Mouse (Mus musculus): Measurements from ENCODE around the gene Desi1. TPM values are rescaled to one million over a fixed set of nuclear protein-coding genes. Genes with fewer than 3 reads are reported as not detected.

Gene Desi1
- polyA plus RNA-seq, 1 experiment from 2014 or later = 23.8 TPM

DNA sequence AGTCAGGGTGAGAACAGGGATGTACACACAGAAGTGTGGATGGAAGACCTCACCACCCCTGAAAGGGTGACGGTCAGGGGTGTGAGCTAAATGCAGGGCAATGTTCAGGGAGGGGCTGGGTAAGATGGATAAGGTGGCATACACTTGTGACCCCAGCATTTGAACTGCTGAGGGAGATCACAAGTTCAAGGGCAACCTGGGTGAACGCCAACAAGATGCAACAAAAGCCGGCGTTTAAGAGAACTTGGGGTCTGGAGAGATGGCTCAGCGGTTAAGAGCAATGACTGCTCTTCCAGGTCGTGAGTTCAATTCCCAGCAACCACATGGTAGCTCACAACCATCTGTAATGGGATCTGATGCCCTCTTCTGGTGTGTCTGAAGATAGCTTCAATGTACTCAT lies 78.9 kb downstream of the Desi1 start:
- H3K9ac ChIP-seq (ENCODE audit: low read depth, low read length) = no peak overlapping the region
- 0 out of 2 replicates have a peak, but pooled peaks cover 1% of the 10 kb centered on the region for H3K4me1 ChIP-seq (ENCODE audit: control insufficient read depth, insufficient read depth, low read length)
- no peak for ATAC-seq (replicated peaks; ENCODE audit: insufficient number of reproducible peaks, low FRiP score, low TSS enrichment)
- 88% methylated on average over 6 of the region's 6 CpGs for WGBS (ENCODE audit: insufficient replicate concordance)
- H3K27ac ChIP-seq (ENCODE audit: low read depth, low read length) = no peak overlapping the region
- peaks cover 4% of the 10 kb centered on the region; the same call in 1 of the 2 replicates for H3K36me3 ChIP-seq (ENCODE audit: control insufficient read depth, insufficient read depth, low read length)
- no peaks in the 10 kb centered on the region for H3K27me3 ChIP-seq (ENCODE audit: control insufficient read depth, insufficient read depth, low read length)
- no peak overlapping the region for H3K4me3 ChIP-seq (ENCODE audit: low read depth, low read length)
- H3K4me2 ChIP-seq = no peak overlapping the region
- no peaks in the 10 kb centered on the region for H3K9me3 ChIP-seq (replicated peaks; ENCODE audit: control insufficient read depth, low read length)

DNA sequence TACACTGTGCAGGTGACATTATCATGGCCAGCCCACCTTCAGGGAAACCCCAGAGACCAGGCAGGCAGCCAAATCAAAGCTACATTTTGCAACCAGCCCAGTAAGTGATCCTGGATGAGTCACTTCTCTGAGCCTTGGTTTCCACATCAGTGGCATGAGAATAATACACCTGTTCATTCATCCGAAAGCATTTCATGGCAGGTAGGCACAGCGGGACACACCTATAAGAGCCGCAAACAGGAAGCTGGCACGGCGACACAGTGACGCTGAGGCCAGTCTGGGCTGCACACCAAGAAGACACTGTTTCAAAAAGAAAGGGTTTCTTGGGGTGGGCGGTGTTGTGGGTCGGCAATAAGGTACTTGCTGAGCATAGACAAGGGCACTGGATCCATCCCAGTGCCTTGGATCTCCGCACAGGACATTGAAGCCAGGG lies 79.5 kb downstream of the Desi1 start:
- no peaks in the 10 kb centered on the region for H3K4me1 ChIP-seq (ENCODE audit: control insufficient read depth, insufficient read depth, low read length)
- H3K4me2 ChIP-seq = no peak overlapping the region
- H3K9me3 ChIP-seq (replicated peaks; ENCODE audit: control insufficient read depth, low read length) = no peaks in the 10 kb centered on the region
- no peak overlapping the region for H3K27ac ChIP-seq (ENCODE audit: low read depth, low read length)
- 95% methylated on average over 9 of the region's 9 CpGs for WGBS (ENCODE audit: insufficient replicate concordance)
- H3K4me3 ChIP-seq (ENCODE audit: low read depth, low read length) = no peak overlapping the region
- peaks cover 4% of the 10 kb centered on the region; the same call in 1 of the 2 replicates for H3K36me3 ChIP-seq (ENCODE audit: control insufficient read depth, insufficient read depth, low read length)
- no peak overlapping the region for H3K9ac ChIP-seq (ENCODE audit: low read depth, low read length)
- no peak for ATAC-seq (replicated peaks; ENCODE audit: insufficient number of reproducible peaks, low FRiP score, low TSS enrichment)
- H3K27me3 ChIP-seq (ENCODE audit: control insufficient read depth, insufficient read depth, low read length) = no peaks in the 10 kb centered on the region

DNA sequence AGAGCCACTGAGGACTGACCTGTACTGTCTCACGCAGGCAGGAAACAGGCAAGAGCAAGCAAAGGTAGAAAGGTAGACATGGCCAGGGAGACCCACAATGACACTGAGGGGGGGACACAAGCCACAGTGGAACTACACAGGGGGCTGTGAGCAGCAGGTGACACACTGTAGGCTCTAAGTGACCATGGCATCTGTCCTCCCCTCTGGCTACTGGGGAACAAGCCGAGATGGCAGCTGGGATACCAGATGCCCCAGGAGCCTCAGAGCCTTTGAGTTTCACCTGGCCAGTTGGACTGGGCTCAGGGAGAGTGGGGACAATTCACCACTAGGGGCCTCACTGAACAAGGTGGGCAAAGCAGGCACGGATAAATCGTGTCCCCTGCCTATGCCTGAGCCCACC lies 81.4 kb downstream of the Desi1 start:
- no peaks in the 10 kb centered on the region for H3K4me1 ChIP-seq (ENCODE audit: control insufficient read depth, insufficient read depth, low read length)
- no peak overlapping the region for H3K4me2 ChIP-seq
- no peak overlapping the region for H3K27ac ChIP-seq (ENCODE audit: low read depth, low read length)
- H3K9me3 ChIP-seq (replicated peaks; ENCODE audit: control insufficient read depth, low read length) = no peaks in the 10 kb centered on the region
- no peak overlapping the region for H3K4me3 ChIP-seq (ENCODE audit: low read depth, low read length)
- 82% methylated on average over 4 of the region's 4 CpGs for WGBS (ENCODE audit: insufficient replicate concordance)
- no peak overlapping the region for H3K9ac ChIP-seq (ENCODE audit: low read depth, low read length)
- peaks cover 4% of the 10 kb centered on the region; the same call in 1 of the 2 replicates for H3K36me3 ChIP-seq (ENCODE audit: control insufficient read depth, insufficient read depth, low read length)
- no peaks in the 10 kb centered on the region for H3K27me3 ChIP-seq (ENCODE audit: control insufficient read depth, insufficient read depth, low read length)
- ATAC-seq (replicated peaks; ENCODE audit: insufficient number of reproducible peaks, low FRiP score, low TSS enrichment) = no peak

DNA sequence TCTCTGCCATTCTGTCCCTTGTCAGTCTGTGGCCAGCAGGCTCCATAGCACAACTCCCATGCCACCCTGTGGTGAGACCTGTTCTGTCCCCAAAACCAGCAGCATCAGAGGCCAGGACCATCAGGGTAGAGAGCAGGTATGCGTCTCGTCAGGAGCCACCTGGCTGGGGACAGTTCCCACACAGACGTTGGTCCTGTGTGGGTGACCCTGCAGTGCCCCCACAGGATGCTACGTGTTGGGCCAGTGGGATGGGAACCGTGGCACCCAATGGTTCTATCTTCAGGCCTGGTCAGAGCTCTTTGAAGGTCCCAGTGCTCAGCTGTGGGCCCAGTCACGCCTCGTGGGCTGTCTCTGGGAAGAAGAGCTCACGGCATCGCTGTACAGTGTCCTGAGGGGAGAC lies 82.5 kb downstream of the Desi1 start:
- Histone ChIP-seq H3K9me3 (replicated peaks; ENCODE audit: control insufficient read depth, low read length) (no peaks in the 10 kb centered on the region), H3K4me3 (ENCODE audit: low read depth, low read length) (no peak overlapping the region), H3K4me1 (ENCODE audit: control insufficient read depth, insufficient read depth, low read length) (no peaks in the 10 kb centered on the region), H3K9ac (ENCODE audit: low read depth, low read length) (no peak overlapping the region), H3K27me3 (ENCODE audit: control insufficient read depth, insufficient read depth, low read length) (no peaks in the 10 kb centered on the region), H3K4me2 (no peak overlapping the region), H3K36me3 (ENCODE audit: control insufficient read depth, insufficient read depth, low read length) (peaks cover 4% of the 10 kb centered on the region; the same call in 1 of the 2 replicates), H3K27ac (ENCODE audit: low read depth, low read length) (no peak overlapping the region)
- no peak for ATAC-seq (replicated peaks; ENCODE audit: insufficient number of reproducible peaks, low FRiP score, low TSS enrichment)
- WGBS (ENCODE audit: insufficient replicate concordance) = 85% methylated on average over 9 of the region's 9 CpGs

DNA sequence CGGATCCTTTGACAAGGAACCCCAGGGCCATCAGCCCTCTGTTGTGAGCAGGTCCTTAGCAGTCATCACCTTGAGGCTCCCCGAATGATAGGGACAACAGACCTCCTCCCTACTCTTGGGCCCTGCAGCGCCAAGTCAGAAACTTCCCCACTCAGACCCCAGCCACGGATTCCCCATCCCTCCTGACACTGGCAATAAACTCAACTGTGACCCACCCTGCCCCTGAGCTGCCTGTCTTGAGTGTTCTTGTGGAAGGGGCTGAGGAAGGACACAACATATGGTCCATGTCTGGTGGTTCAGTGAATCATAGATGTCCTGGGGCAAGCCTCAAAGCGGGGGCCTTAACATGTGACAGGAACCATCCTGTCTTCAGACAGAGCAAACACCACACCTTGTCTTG lies 82.9 kb downstream of the Desi1 start:
- no peaks in the 10 kb centered on the region for H3K27me3 ChIP-seq (ENCODE audit: control insufficient read depth, insufficient read depth, low read length)
- no peak for ATAC-seq (replicated peaks; ENCODE audit: insufficient number of reproducible peaks, low FRiP score, low TSS enrichment)
- no peaks in the 10 kb centered on the region for H3K4me1 ChIP-seq (ENCODE audit: control insufficient read depth, insufficient read depth, low read length)
- H3K36me3 ChIP-seq (ENCODE audit: control insufficient read depth, insufficient read depth, low read length) = peaks cover 4% of the 10 kb centered on the region; the same call in 1 of the 2 replicates
- 84% methylated on average over 5 of the region's 5 CpGs for WGBS (ENCODE audit: insufficient replicate concordance)
- H3K27ac ChIP-seq (ENCODE audit: low read depth, low read length) = no peak overlapping the region
- no peaks in the 10 kb centered on the region for H3K9me3 ChIP-seq (replicated peaks; ENCODE audit: control insufficient read depth, low read length)
- H3K4me3 ChIP-seq (ENCODE audit: low read depth, low read length) = no peak overlapping the region
- no peak overlapping the region for H3K4me2 ChIP-seq
- no peak overlapping the region for H3K9ac ChIP-seq (ENCODE audit: low read depth, low read length)

DNA sequence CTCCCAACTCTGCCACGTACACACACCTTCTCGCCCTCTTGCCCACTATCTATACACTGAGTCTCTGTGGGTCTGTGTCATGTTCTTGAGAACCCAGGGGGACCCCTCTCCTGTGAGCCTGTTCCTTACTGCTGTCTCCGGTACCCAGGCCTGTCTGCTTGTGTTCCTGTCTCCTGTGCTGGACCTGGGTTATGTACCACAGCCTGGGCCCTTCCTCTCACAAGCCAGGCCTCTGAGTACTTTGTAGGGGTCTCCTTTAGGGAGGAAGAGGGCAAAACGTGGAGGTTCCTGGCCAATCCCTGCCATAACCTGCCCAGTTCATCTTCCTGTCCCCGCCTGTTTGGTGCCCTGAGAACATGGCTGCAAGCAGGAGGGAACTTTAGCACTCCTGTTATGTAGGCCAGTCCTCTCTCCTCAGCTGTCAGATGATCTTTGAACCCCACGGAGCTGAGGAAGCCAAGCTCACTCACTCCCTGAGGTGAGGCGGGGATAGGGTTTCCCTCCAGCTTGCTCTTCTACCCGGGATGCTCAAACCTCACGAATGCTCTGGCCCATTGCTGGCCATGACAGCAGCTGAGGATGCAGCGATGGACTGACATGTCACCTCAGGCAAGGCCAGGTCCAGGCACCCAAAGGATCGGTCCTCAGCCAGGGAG lies 84.1 kb downstream of the Desi1 start:
- Histone ChIP-seq H3K36me3 (ENCODE audit: control insufficient read depth, insufficient read depth, low read length) (no peaks in the 10 kb centered on the region; the same call in 1 of the 2 replicates), H3K4me3 (ENCODE audit: low read depth, low read length) (no peak overlapping the region), H3K27me3 (ENCODE audit: control insufficient read depth, insufficient read depth, low read length) (no peaks in the 10 kb centered on the region), H3K4me1 (ENCODE audit: control insufficient read depth, insufficient read depth, low read length) (no peaks in the 10 kb centered on the region), H3K4me2 (no peak overlapping the region), H3K27ac (ENCODE audit: low read depth, low read length) (no peak overlapping the region), H3K9me3 (replicated peaks; ENCODE audit: control insufficient read depth, low read length) (no peaks in the 10 kb centered on the region), H3K9ac (ENCODE audit: low read depth, low read length) (no peak overlapping the region; the same call in 1 of the 2 replicates)
- ATAC-seq (replicated peaks; ENCODE audit: insufficient number of reproducible peaks, low FRiP score, low TSS enrichment) = no peak
- 69% methylated on average over 11 of the region's 11 CpGs for WGBS (ENCODE audit: insufficient replicate concordance)

DNA sequence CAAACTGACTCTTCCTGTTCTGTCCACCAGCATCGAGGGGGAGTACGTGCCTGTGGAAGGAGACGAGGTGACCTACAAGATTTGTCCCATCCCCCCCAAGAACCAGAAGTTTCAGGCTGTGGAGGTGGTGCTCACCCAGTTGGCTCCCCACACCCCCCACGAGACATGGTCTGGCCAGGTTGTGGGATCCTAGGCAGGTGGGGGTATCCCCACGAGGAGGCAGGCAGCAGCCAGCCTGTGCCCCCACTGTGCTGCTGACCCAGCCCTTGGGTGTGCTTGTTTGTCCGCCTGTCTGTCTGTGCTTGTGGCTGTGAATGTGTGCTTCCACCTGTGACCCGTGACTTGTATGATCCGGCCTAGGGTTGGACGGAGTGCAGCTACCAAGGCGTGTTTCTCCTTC lies 84.6 kb downstream of the Desi1 start:
- 77% methylated on average over 10 of the region's 10 CpGs for WGBS (ENCODE audit: insufficient replicate concordance)
- H3K36me3 ChIP-seq (ENCODE audit: control insufficient read depth, insufficient read depth, low read length) = no peaks in the 10 kb centered on the region; the same call in 1 of the 2 replicates
- H3K27ac ChIP-seq (ENCODE audit: low read depth, low read length) = no peak overlapping the region
- H3K4me2 ChIP-seq = no peak overlapping the region
- no peaks in the 10 kb centered on the region for H3K4me1 ChIP-seq (ENCODE audit: control insufficient read depth, insufficient read depth, low read length)
- H3K4me3 ChIP-seq (ENCODE audit: low read depth, low read length) = no peak overlapping the region
- ATAC-seq (replicated peaks; ENCODE audit: insufficient number of reproducible peaks, low FRiP score, low TSS enrichment) = no peak
- no peaks in the 10 kb centered on the region for H3K27me3 ChIP-seq (ENCODE audit: control insufficient read depth, insufficient read depth, low read length)
- H3K9me3 ChIP-seq (replicated peaks; ENCODE audit: control insufficient read depth, low read length) = no peaks in the 10 kb centered on the region
- no peak overlapping the region for H3K9ac ChIP-seq (ENCODE audit: low read depth, low read length)

DNA sequence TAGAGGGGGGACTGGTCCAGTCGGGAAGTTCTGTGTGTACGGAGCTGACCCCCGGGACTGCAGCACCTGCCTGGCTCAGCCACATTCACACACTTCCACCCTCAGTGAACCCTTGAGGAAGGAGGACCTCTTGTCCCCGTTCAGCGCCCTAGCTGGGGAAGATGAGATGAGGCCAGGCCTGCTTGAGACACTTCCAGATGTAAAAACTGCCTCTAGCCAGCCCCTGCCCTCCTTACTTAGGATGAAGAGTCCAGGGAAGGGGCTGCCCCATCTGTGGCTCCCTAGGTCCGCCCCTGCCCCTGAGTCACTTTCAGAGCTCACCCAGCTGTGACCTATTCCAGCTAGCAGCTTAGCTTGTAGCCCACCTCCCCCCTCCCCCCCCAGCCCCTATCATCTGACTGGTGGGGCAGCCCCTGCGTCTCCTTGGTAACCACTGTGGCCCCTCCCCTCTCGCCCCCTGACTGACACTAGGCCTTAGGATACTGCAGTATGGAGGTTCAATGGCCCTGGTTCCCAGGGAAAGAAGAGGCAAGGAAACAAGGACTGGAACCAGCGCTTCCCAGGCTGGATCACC lies 90.4 kb downstream of the Desi1 start:
- Histone ChIP-seq H3K36me3 (ENCODE audit: control insufficient read depth, insufficient read depth, low read length) (no peaks in the 10 kb centered on the region), H3K4me3 (ENCODE audit: low read depth, low read length) (no peak overlapping the region), H3K27me3 (ENCODE audit: control insufficient read depth, insufficient read depth, low read length) (no peaks in the 10 kb centered on the region), H3K4me1 (ENCODE audit: control insufficient read depth, insufficient read depth, low read length) (peaks cover 3% of the 10 kb centered on the region; the same call in 1 of the 2 replicates), H3K27ac (ENCODE audit: low read depth, low read length) (no peak overlapping the region), H3K4me2 (no peak overlapping the region), H3K9me3 (replicated peaks; ENCODE audit: control insufficient read depth, low read length) (no peaks in the 10 kb centered on the region), H3K9ac (ENCODE audit: low read depth, low read length) (no peak overlapping the region)
- 20% methylated on average over 9 of the region's 9 CpGs for WGBS (ENCODE audit: insufficient replicate concordance)
- ATAC-seq (replicated peaks; ENCODE audit: insufficient number of reproducible peaks, low FRiP score, low TSS enrichment) = no peak
